Mouse (Mus musculus): ENCODE measurements around the gene Itpr2.

GRCm38 (mm10) chr6:146537111-146537510, 35.1 kb upstream of the Itpr2 start:
- TF ChIP-seq CTCF (IDR thresholded peaks at IDR 0.05; ENCODE audit: control insufficient read depth, insufficient read depth, low read length), result no peak
- no peak for TF ChIP-seq POLR2A (IDR thresholded peaks at IDR 0.05; ENCODE audit: borderline replicate concordance, control insufficient read depth, low read depth, low read length)

Measured in bone marrow, adult 2 months (tissue).